Mouse (Mus musculus) activated CD4-positive, CD25-positive, alpha-beta regulatory T cell, adult 4 months (primary cell): ENCODE results near the gene Sipa1l2. TPM values are rescaled to one million over a fixed set of nuclear protein-coding genes. Genes with fewer than 3 reads are reported as not detected.

ENCODE experiments used
- polyA plus RNA-seq, 2 experiments: library from polyadenylated mRNA; unstranded; fragments of 100-300 nt; shearing (Covaris generic); gene quantifications; one replicate each; pipeline ENCODE4 v1.2.1; 2017

Sipa1l2 gene
- polyA plus RNA-seq, 2 experiments from 2014 or later, result 1.3 to 2.2 TPM

Other genes starting within 250 kb of the Sipa1l2 start
- under 1 TPM; 0.17 to 0.46 TPM for gene Map10, start 100.0 kb upstream of the Sipa1l2 start, polyA plus RNA-seq
- gene Ntpcr, start 160.2 kb upstream of the Sipa1l2 start, polyA plus RNA-seq, result 10 to 100 TPM; 31.1 to 34.3 TPM